Mouse (Mus musculus) heart, embryonic 15.5 days (tissue): ENCODE measurements around the gene Rora. TPM values are rescaled to one million over a fixed set of nuclear protein-coding genes. Genes with fewer than 3 reads are reported as not detected.
A peak's percentile ranks its signal among the peaks of the same experiment; 100 is the strongest.

ENCODE experiments used
- ATAC-seq: fragments of 200-750 bp; cut with Nextera tagmentation; replicated peaks from 2 replicates; pipeline ENCODE4 v1.8.0; 2017; ENCODE audit warnings: low read depth, moderate TSS enrichment; ENCODE audit not compliant: insufficient number of reproducible peaks, insufficient read depth, low FRiP score
- H3K27ac ChIP-seq: fragments of 300-500 bp; sonication (generic); 2 replicates; pipeline ENCODE4 v1.5.1; 2015; ENCODE audit warnings: mild to moderate bottlenecking, inconsistent platforms
- H3K27me3 ChIP-seq: fragments of 300-500 bp; sonication (generic); 2 replicates; pipeline ENCODE4 v1.6.1; 2015; ENCODE audit warnings: inconsistent platforms
- H3K36me3 ChIP-seq: fragments of 300-500 bp; sonication (generic); 2 replicates; pipeline ENCODE4 v1.6.1; 2015; ENCODE audit warnings: mild to moderate bottlenecking, inconsistent platforms
- H3K4me1 ChIP-seq: fragments of 300-500 bp; sonication (generic); replicated peaks from 2 replicates; pipeline ENCODE4 v1.6.1; 2015; ENCODE audit warnings: inconsistent platforms
- H3K4me2 ChIP-seq: fragments of 300-500 bp; sonication (generic); 2 replicates; pipeline ENCODE4 v1.6.1; 2015; ENCODE audit warnings: inconsistent platforms, mild to moderate bottlenecking, moderate library complexity
- H3K4me3 ChIP-seq: fragments of 300-500 bp; sonication (generic); 2 replicates; pipeline ENCODE4 v1.5.1; 2015; ENCODE audit warnings: mild to moderate bottlenecking, inconsistent platforms
- H3K9ac ChIP-seq: fragments of 300-500 bp; sonication (generic); 2 replicates; pipeline ENCODE4 v1.6.1; 2015; ENCODE audit warnings: mild to moderate bottlenecking, inconsistent platforms
- H3K9me3 ChIP-seq: fragments of 300-500 bp; sonication (generic); replicated peaks from 2 replicates; pipeline ENCODE4 v1.6.1; 2016; ENCODE audit warnings: inconsistent platforms
- WGBS: fragments of 180-500 bp; shearing (Covaris S2); methylation state at CpG from one replicate; pipeline ENCODE4 v1.1.7; 2015; ENCODE audit warnings: mixed read lengths; 5-methylcytosine and 5-hydroxymethylcytosine counted together
- polyA plus RNA-seq: library from polyadenylated mRNA; unstranded; fragments of >200 nt; fragmentation: Nextera tagmentation; extraction: Ambion mirVana; gene quantifications from 2 replicates; pipeline ENCODE4 v1.2.1, GENCODE M21; 2015

The Rora gene
- polyA plus RNA-seq, 1 experiment from 2014 or later, result 7.3 TPM

GRCm38 (mm10) chr9:69051890-69052289 is 398.3 kb downstream of the Rora start:
- H3K4me3 ChIP-seq, result no peak overlapping the region
- 85% methylated on average over 5 of the region's 5 CpGs for WGBS
- no peak overlapping the region for H3K27ac ChIP-seq
- no peak overlapping the region for H3K4me2 ChIP-seq
- no peaks in the 10 kb centered on the region for H3K27me3 ChIP-seq
- H3K9me3 ChIP-seq, result no peaks in the 10 kb centered on the region
- peaks cover 10% of the 10 kb centered on the region for H3K4me1 ChIP-seq
- H3K9ac ChIP-seq, result no peak overlapping the region
- ATAC-seq, result no peak
- no peaks in the 10 kb centered on the region for H3K36me3 ChIP-seq

GRCm38 (mm10) chr9:69055302-69055701 is 401.7 kb downstream of the Rora start:
- Histone ChIP-seq H3K4me2 (no peak overlapping the region), H3K4me3 (no peak overlapping the region), H3K9me3 (no peaks in the 10 kb centered on the region), H3K27me3 (no peaks in the 10 kb centered on the region), H3K36me3 (no peaks in the 10 kb centered on the region), H3K4me1 (no peaks in the 10 kb centered on the region), H3K9ac (no peak overlapping the region), H3K27ac (no peak overlapping the region)
- ATAC-seq, result no peak
- 84% methylated on average over 5 of the region's 5 CpGs for WGBS

GRCm38 (mm10) chr9:69071203-69071867 is 417.7 kb downstream of the Rora start:
- H3K4me3 ChIP-seq, result no peak overlapping the region
- no peak overlapping the region for H3K27ac ChIP-seq
- H3K4me1 ChIP-seq, result no peaks in the 10 kb centered on the region
- H3K9ac ChIP-seq, result no peak overlapping the region
- H3K4me2 ChIP-seq, result 0 out of 2 replicates have a peak overlapping the region, but pooled peaks have one; percentile 5
- no peaks in the 10 kb centered on the region for H3K9me3 ChIP-seq
- no peaks in the 10 kb centered on the region for H3K36me3 ChIP-seq
- no peak for ATAC-seq
- H3K27me3 ChIP-seq, result no peaks in the 10 kb centered on the region
- WGBS, result 66% methylated on average over 15 of the region's 15 CpGs

- Histone ChIP-seq H3K4me2 (no peak overlapping the region), H3K4me1 (no peaks in the 10 kb centered on the region), H3K27ac (no peak overlapping the region), H3K9me3 (no peaks in the 10 kb centered on the region), H3K4me3 (no peak overlapping the region), H3K27me3 (no peaks in the 10 kb centered on the region), H3K9ac (no peak overlapping the region), H3K36me3 (no peaks in the 10 kb centered on the region)
- no peak for ATAC-seq
- WGBS, result 47% methylated on average over 7 of the region's 7 CpGs
Measured at GRCm38 (mm10) chr9:69073271-69073670, 419.7 kb downstream of the Rora start.

GRCm38 (mm10) chr9:69084086-69084719 is 430.6 kb downstream of the Rora start:
- Histone ChIP-seq H3K4me1 (peaks cover 8% of the 10 kb centered on the region), H3K36me3 (no peaks in the 10 kb centered on the region), H3K9me3 (no peaks in the 10 kb centered on the region), H3K9ac (no peak overlapping the region), H3K27ac (no peak overlapping the region), H3K4me3 (no peak overlapping the region), H3K4me2 (no peak overlapping the region), H3K27me3 (no peaks in the 10 kb centered on the region)
- no peak for ATAC-seq
- WGBS, result 76% methylated on average over 3 of the region's 3 CpGs

GRCm38 (mm10) chr9:69084720-69085661 is 431.4 kb downstream of the Rora start:
- H3K36me3 ChIP-seq, result no peaks in the 10 kb centered on the region
- H3K9ac ChIP-seq, result no peak overlapping the region
- peak; percentile 60; the same call in 1 of the 2 replicates for ATAC-seq
- H3K4me2 ChIP-seq, result no peak overlapping the region
- H3K4me1 ChIP-seq, result peaks cover 8% of the 10 kb centered on the region
- no peaks in the 10 kb centered on the region for H3K27me3 ChIP-seq
- no peak overlapping the region for H3K4me3 ChIP-seq
- 51% methylated on average over 14 of the region's 14 CpGs for WGBS
- H3K9me3 ChIP-seq, result no peaks in the 10 kb centered on the region
- peak overlapping the region; percentile 5; the same call in 1 of the 2 replicates for H3K27ac ChIP-seq

GRCm38 (mm10) chr9:69086844-69087243 is 433.3 kb downstream of the Rora start:
- H3K27me3 ChIP-seq, result no peaks in the 10 kb centered on the region
- H3K9me3 ChIP-seq, result no peaks in the 10 kb centered on the region
- 69% methylated on average over 4 of the region's 4 CpGs for WGBS
- H3K4me1 ChIP-seq, result peaks cover 12% of the 10 kb centered on the region
- no peak overlapping the region for H3K4me2 ChIP-seq
- H3K27ac ChIP-seq, result no peak overlapping the region
- no peak overlapping the region for H3K9ac ChIP-seq
- no peak overlapping the region for H3K4me3 ChIP-seq
- ATAC-seq, result no peak
- H3K36me3 ChIP-seq, result no peaks in the 10 kb centered on the region

GRCm38 (mm10) chr9:69087325-69087724 is 433.7 kb downstream of the Rora start:
- Histone ChIP-seq H3K9me3 (no peaks in the 10 kb centered on the region), H3K9ac (no peak overlapping the region), H3K4me1 (peaks cover 17% of the 10 kb centered on the region), H3K4me3 (no peak overlapping the region), H3K27ac (no peak overlapping the region), H3K27me3 (no peaks in the 10 kb centered on the region), H3K4me2 (no peak overlapping the region), H3K36me3 (no peaks in the 10 kb centered on the region)
- ATAC-seq, result no peak
- WGBS, result 72% methylated on average over 1 of the region's 1 CpGs

- H3K4me3 ChIP-seq, result no peak overlapping the region
- H3K4me2 ChIP-seq, result no peak overlapping the region
- peaks cover 13% of the 10 kb centered on the region for H3K4me1 ChIP-seq
- no peak for ATAC-seq
- no peak overlapping the region for H3K9ac ChIP-seq
- no peak overlapping the region for H3K27ac ChIP-seq
- WGBS, result 77% methylated on average over 5 of the region's 5 CpGs
- no peaks in the 10 kb centered on the region for H3K36me3 ChIP-seq
- H3K27me3 ChIP-seq, result no peaks in the 10 kb centered on the region
- no peaks in the 10 kb centered on the region for H3K9me3 ChIP-seq
Measured at GRCm38 (mm10) chr9:69090749-69091270, 437.2 kb downstream of the Rora start.

- Histone ChIP-seq H3K9me3 (no peaks in the 10 kb centered on the region), H3K36me3 (no peaks in the 10 kb centered on the region), H3K9ac (no peak overlapping the region), H3K4me2 (peak overlapping the region; percentile 26), H3K27ac (peak overlapping the region; percentile 77), H3K27me3 (no peaks in the 10 kb centered on the region), H3K4me3 (no peak overlapping the region), H3K4me1 (peaks cover 13% of the 10 kb centered on the region)
- WGBS, result 43% methylated on average over 15 of the region's 15 CpGs
- ATAC-seq, result peak; percentile 91
Measured at GRCm38 (mm10) chr9:69092119-69093013, 438.8 kb downstream of the Rora start.
